Mouse (Mus musculus): ENCODE results near the gene Ppp1r3d.

- TF ChIP-seq CTCF (IDR thresholded peaks at IDR 0.05; ENCODE audit: borderline replicate concordance, insufficient read depth, low read depth, low read length) (no peak), POLR2A (IDR thresholded peaks at IDR 0.05; ENCODE audit: borderline replicate concordance, insufficient read depth, low read length) (no peak)
Measured at GRCm38 (mm10) chr2:178416970-178417369, 2.7 kb upstream of the Ppp1r3d start.
